Mouse (Mus musculus) megakaryocyte, embryonic 14.5 days (primary cell): ENCODE data around the gene Tbx2. TPM values are rescaled to one million over a fixed set of nuclear protein-coding genes. Genes with fewer than 3 reads are reported as not detected.

Source experiments
- H3K27me3 ChIP-seq: replicated peaks from 2 replicates; pipeline ENCODE3; 2012; ENCODE audit warnings: inconsistent platforms
- H3K36me3 ChIP-seq: replicated peaks from 2 replicates; pipeline ENCODE3; 2012; ENCODE audit warnings: low read length, inconsistent platforms, mixed read lengths
- H3K4me1 ChIP-seq: 2 replicates; pipeline ENCODE4 v1.6.1; 2012; ENCODE audit warnings: inconsistent platforms
- H3K4me3 ChIP-seq: replicated peaks from 2 replicates; pipeline ENCODE3; 2012; ENCODE audit warnings: moderate library complexity, mild to moderate bottlenecking, inconsistent platforms
- H3K9me3 ChIP-seq: 2 replicates; pipeline ENCODE4 v1.6.1; 2012; ENCODE audit warnings: inconsistent platforms
- FLI1 ChIP-seq: IDR thresholded peaks from 2 replicates; pipeline ENCODE4 v1.6.1; 2012; ENCODE audit warnings: low read length, inconsistent platforms, mixed read lengths
- GATA1 ChIP-seq: IDR thresholded peaks from 3 replicates; pipeline ENCODE4 v1.6.1; 2012; ENCODE audit warnings: mixed read lengths, low read length, inconsistent platforms, borderline replicate concordance
- polyA plus RNA-seq: library from polyadenylated mRNA; stranded (reverse); fragments of >175 nt; gene quantifications from 2 replicates; pipeline ENCODE4 v1.2.3, GENCODE M21; 2012; ENCODE audit warnings: low replicate concordance; ENCODE audit not compliant: insufficient read depth

The Tbx2 gene
- polyA plus RNA-seq = 1.5 and 1.7 TPM in 2 replicates

- no peaks in the 10 kb centered on the region for H3K9me3 ChIP-seq
- peaks cover 99% of the 10 kb centered on the region for H3K27me3 ChIP-seq
- TF ChIP-seq GATA1 (no peak), FLI1 (no peak)
- no peaks in the 10 kb centered on the region for H3K36me3 ChIP-seq
- peaks cover 69% of the 10 kb centered on the region for H3K4me1 ChIP-seq
- peak within 1 kb of the TSS; percentile 88 for H3K4me3 ChIP-seq
These were observed at the start of gene Tbx2 for GRCm38 (mm10) chr11:85832231-85832924. TSS of gene Tbx2 (plus strand) at chr11:85832551.

GRCm38 (mm10) chr11:85786113-85786718 is 46.1 kb upstream of the Tbx2 start:
- Histone ChIP-seq H3K27me3 (peaks cover 43% of the 10 kb centered on the region), H3K36me3 (no peaks in the 10 kb centered on the region), H3K4me3 (no peak overlapping the region), H3K9me3 (no peaks in the 10 kb centered on the region), H3K4me1 (peaks cover 10% of the 10 kb centered on the region; the same call in 1 of the 2 replicates)
- TF ChIP-seq GATA1 (no peak), FLI1 (no peak)

DNA sequence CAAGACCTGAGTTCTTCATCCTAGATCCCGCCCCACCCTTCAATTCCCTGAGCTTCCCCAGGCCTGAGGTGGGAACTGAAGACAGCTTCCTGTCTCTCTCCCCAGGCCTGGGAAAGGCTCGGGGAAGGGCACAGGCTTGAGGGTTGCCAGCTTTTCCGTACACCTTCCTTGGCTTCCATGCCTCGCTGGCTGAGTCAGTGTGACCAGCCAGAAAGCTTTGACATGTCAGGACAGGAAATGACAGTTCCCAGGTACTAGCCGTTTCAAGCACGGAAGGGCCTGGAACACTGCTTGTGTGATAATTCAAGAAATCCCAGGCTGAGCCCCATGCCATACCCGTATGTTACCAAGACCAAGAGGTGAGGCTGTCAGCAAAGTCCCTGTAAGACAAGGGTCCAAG is 42.6 kb upstream of the Tbx2 start:
- TF ChIP-seq FLI1 (no peak), GATA1 (no peak)
- Histone ChIP-seq H3K4me1 (peaks cover 12% of the 10 kb centered on the region; the same call in 1 of the 2 replicates), H3K9me3 (no peaks in the 10 kb centered on the region), H3K4me3 (no peak overlapping the region), H3K36me3 (no peaks in the 10 kb centered on the region), H3K27me3 (peaks cover 45% of the 10 kb centered on the region)

DNA sequence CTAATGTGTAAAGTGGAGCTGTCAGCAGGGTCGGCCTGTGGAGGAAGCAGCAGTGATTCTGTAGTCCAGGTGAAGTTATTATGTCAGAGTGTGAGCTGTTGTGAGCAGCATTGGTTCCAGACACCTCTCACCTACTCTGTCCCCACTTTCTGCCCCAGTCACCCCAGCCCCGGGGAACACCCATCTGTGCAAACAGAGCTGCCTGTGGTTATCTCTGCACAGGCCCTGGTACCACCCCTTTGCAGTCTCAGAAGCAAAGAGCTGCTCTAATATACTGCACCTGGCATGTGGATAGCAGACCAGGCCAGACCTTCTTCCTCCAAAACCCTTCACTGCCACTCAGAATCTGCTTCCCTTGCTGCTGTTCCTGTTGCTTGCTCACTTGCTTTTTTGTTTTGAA is 42.1 kb upstream of the Tbx2 start:
- no peak for TF ChIP-seq FLI1
- no peak for TF ChIP-seq GATA1
- Histone ChIP-seq H3K27me3 (peaks cover 42% of the 10 kb centered on the region), H3K4me3 (no peak overlapping the region), H3K36me3 (no peaks in the 10 kb centered on the region), H3K9me3 (no peaks in the 10 kb centered on the region), H3K4me1 (peaks cover 7% of the 10 kb centered on the region; the same call in 1 of the 2 replicates)

GRCm38 (mm10) chr11:85791212-85791611 is 41.1 kb upstream of the Tbx2 start:
- Histone ChIP-seq H3K4me1 (peaks cover 5% of the 10 kb centered on the region; the same call in 1 of the 2 replicates), H3K4me3 (no peak overlapping the region), H3K9me3 (no peaks in the 10 kb centered on the region), H3K36me3 (no peaks in the 10 kb centered on the region), H3K27me3 (peaks cover 46% of the 10 kb centered on the region)
- TF ChIP-seq GATA1 (no peak), FLI1 (no peak)

- peaks cover 49% of the 10 kb centered on the region for H3K27me3 ChIP-seq
- no peaks in the 10 kb centered on the region for H3K9me3 ChIP-seq
- no peak overlapping the region for H3K4me3 ChIP-seq
- no peaks in the 10 kb centered on the region for H3K36me3 ChIP-seq
- peaks cover 5% of the 10 kb centered on the region; the same call in 1 of the 2 replicates for H3K4me1 ChIP-seq
- TF ChIP-seq GATA1 = no peak
- TF ChIP-seq FLI1 = no peak
These were observed 39.7 kb upstream of the Tbx2 start for GRCm38 (mm10) chr11:85792534-85793215.

DNA sequence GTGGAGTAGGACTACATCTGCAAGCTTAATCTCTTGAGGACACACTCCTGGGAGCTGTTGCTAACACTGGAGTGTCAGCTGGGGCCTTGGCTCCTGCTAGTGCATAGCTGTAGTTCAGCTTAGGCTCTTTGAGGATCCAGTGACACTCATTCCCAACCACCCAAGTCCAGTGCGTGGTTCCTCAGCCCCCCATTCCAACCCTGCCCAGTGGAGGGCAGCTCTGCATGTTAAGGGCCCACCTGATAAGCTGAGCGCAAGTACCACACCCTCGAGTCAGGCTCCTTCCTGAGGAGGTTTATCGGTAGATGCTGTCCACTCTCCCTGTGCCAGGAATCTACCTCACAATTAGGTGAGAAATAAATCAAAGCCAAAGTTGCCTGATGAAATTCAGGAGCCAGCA is 32.9 kb upstream of the Tbx2 start:
- Histone ChIP-seq H3K36me3 (no peaks in the 10 kb centered on the region), H3K4me1 (peaks cover 5% of the 10 kb centered on the region), H3K9me3 (no peaks in the 10 kb centered on the region), H3K27me3 (peaks cover 63% of the 10 kb centered on the region), H3K4me3 (no peak overlapping the region)
- TF ChIP-seq GATA1 = no peak
- TF ChIP-seq FLI1 = no peak

DNA sequence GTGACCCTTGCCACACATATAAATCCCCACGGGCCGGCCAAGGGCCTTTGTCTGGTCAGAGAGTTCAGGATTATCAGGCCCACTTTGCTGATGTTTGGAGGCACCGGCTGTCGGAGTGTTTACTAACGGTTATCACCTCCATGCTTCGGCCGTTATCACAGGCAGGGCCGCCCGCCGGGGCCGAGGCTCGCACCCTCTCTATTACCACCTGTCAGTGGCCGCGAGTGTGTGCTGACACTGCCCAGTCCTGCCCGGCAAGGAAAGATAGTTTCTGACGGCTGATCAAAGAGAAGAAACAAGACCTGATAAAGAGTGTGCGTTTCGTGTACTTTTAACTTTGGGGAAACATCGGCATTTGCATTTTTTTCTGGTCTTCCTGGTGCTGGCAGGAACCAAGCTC is 32.5 kb upstream of the Tbx2 start:
- Histone ChIP-seq H3K4me3 (no peak overlapping the region), H3K36me3 (no peaks in the 10 kb centered on the region)

DNA sequence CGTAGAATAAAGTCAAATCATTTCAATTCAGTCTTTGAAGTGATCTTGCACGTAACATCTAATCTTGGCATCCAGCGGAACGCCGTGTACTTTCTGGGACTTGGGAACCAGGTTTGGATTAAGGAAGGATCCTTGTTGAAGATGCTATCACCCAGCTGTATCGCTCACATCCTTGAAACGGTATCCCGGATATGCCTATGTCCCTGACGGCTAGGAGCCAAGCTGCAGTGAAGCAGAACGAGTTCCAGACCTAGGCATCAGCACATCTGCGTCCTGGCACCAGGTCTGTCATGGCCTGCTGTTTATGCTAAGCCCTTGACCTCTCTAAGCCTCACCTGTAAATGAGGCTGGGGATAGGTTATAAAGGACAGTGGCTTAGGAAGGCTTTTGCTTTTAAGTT is 32.0 kb upstream of the Tbx2 start:
- H3K4me1 ChIP-seq = peaks cover 5% of the 10 kb centered on the region
- TF ChIP-seq FLI1 (no peak), GATA1 (no peak)
- no peaks in the 10 kb centered on the region for H3K9me3 ChIP-seq
- peaks cover 67% of the 10 kb centered on the region for H3K27me3 ChIP-seq
- no peak overlapping the region for H3K4me3 ChIP-seq
- no peaks in the 10 kb centered on the region for H3K36me3 ChIP-seq

More for the DNA sequence above, 32.5 kb upstream of the Tbx2 start:
- peaks cover 63% of the 10 kb centered on the region for H3K27me3 ChIP-seq
- TF ChIP-seq GATA1 (no peak), FLI1 (no peak)
- H3K9me3 ChIP-seq = no peaks in the 10 kb centered on the region
- peaks cover 5% of the 10 kb centered on the region for H3K4me1 ChIP-seq

GRCm38 (mm10) chr11:85804048-85804447 is 28.3 kb upstream of the Tbx2 start:
- Histone ChIP-seq H3K36me3 (no peaks in the 10 kb centered on the region), H3K27me3 (peaks cover 53% of the 10 kb centered on the region), H3K4me1 (peaks cover 5% of the 10 kb centered on the region), H3K4me3 (no peak overlapping the region), H3K9me3 (no peaks in the 10 kb centered on the region)
- no peak for TF ChIP-seq GATA1
- TF ChIP-seq FLI1 = no peak
